Mouse (Mus musculus): ENCODE results near the gene Grip1.

GRCm38 (mm10) chr10:119521686-119522085, 68.1 kb downstream of the Grip1 start:
- TF ChIP-seq CTCF (IDR thresholded peaks at IDR 0.05; ENCODE audit: low read depth) (no peak), EP300 (optimal IDR thresholded peaks at IDR 0.05) (no peak)

Measured in stomach, postnatal 0 days (tissue).